Comparison of ENCODE assay signal across 23 mouse cellular contexts in the genomic region with DNA sequence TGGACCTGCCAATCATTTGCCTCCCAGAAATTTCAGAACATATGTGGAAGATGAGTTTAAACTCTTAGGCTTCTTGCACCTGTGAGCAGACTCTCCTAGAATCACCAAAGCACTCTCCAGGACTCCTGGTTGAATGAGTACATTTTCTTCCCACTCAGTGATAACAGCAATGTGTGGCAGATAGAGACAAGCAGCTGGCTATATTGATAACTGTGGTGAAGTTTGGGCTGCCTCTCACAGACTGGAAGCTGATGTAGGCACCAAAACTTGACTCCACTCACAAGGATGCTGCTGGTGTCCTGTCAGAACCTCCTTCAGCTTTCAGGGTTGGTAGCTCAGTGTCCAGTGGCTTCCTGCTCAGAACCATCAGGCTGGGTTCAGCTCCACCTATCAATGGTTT.
"Had no signal": no experiment of that assay in that cellular context is flagged by ENCODE, and none has a peak within 500 bp of the region (broad histone marks: within the 10 kb centered on the region; RNA-seq: fewer than 3 reads in every experiment).

No protein-coding gene starts in this region.

- H3K4me2 ChIP-seq: limb, embryonic 12.5 days; limb, embryonic 15.5 days; midbrain, embryonic 13.5 days; neural tube, embryonic 13.5 days; stomach, embryonic 15.5 days had no signal

- H3K27me3 ChIP-seq: limb, embryonic 12.5 days; limb, embryonic 15.5 days; midbrain, embryonic 13.5 days; neural tube, embryonic 13.5 days; stomach, embryonic 15.5 days had no signal

- DNase-seq: kidney, adult 2 months; kidney, postnatal 25 days; layer of hippocampus, postnatal 36 days; left cerebral cortex, postnatal 4 days; lung, adult 2 months; lung, postnatal 14 days; lung, postnatal 4 days; retina, postnatal 1 day; right cerebral cortex, postnatal 25 days; spleen, adult 18-20 months; thymus, postnatal 25 days had no signal

- H3K36me3 ChIP-seq: limb, embryonic 12.5 days; limb, embryonic 15.5 days; midbrain, embryonic 10.5 days; midbrain, embryonic 13.5 days; neural tube, embryonic 13.5 days; stomach, embryonic 15.5 days had no signal

- ATAC-seq: intestine, embryonic 16.5 days; midbrain, embryonic 13.5 days; midbrain, embryonic 16.5 days had no signal

- H3K9ac ChIP-seq: limb, embryonic 12.5 days; limb, embryonic 15.5 days; midbrain, embryonic 13.5 days; neural tube, embryonic 13.5 days; stomach, embryonic 15.5 days had no signal

- H3K27ac ChIP-seq: kidney, postnatal 0 days; layer of hippocampus, adult 2 months; left cerebral cortex, adult 2 months; limb, embryonic 12.5 days; limb, embryonic 15.5 days; midbrain, embryonic 10.5 days; midbrain, embryonic 13.5 days; neural tube, embryonic 13.5 days; stomach, embryonic 15.5 days had no signal

- H3K9me3 ChIP-seq: limb, embryonic 15.5 days; stomach, embryonic 15.5 days had no signal

- H3K4me1 ChIP-seq: limb, embryonic 12.5 days; limb, embryonic 15.5 days; neural tube, embryonic 13.5 days; stomach, embryonic 15.5 days had no signal

- H3K4me3 ChIP-seq: layer of hippocampus, adult 2 months; left cerebral cortex, adult 2 months; limb, embryonic 12.5 days; limb, embryonic 15.5 days; midbrain, embryonic 10.5 days; midbrain, embryonic 13.5 days; myocyte; neural tube, embryonic 13.5 days; stomach, embryonic 15.5 days had no signal
